Mouse (Mus musculus) ZHBTc4 (cell line): ENCODE results near the gene Mast4.
"Not testable (repeated sequence)": the region's sequence is repeated elsewhere in the genome, so short reads cannot be mapped to it uniquely, and the experiment has no call there.

Experiments used
- DNase-seq: peaks from one replicate; pipeline ENCODE4 v3.0.0-alpha.2; 2011; ENCODE audit warnings: low read depth, low spot score

Mast4 gene

DNA sequence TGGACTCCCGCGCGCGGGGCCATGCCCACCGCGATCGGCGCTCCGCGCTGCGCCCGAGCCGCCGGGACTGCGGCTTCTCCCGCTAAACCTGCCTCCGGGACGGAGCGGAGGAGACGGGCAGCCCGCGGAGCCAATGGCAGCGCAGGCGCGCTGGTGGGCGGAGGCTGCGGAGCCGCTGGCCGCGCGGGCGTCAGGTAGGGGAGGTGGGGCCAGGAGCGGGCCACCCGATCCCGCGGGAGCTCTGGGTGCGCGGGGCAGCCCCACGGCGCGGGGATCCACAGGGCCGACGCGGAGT, at the start of gene Mast4:
Mast4 (minus strand) TSS at position 106 of the 295 bp plus-strand sequence.
- peak; percentile 93 for DNase-seq

DNA sequence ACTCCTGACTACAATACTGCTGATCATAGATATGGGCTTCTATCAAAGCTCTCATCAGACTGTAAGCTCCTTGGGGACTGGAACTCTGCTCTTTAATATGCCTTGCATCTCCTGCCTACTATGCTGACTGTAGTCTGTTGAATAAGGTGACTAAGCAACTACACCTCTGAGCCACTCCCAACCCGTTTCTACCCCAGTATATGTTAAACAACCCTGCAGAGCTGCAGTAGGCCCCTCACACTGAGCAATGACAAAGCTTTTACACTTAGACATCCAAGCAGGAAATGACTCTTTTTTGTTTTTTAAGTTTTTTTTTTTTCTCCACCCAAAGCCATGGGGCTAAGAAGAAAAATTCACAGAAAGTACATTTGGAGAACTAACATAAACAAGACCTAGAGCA, 40.2 kb upstream of the Mast4 start:
- peak; percentile 18 for DNase-seq

DNA sequence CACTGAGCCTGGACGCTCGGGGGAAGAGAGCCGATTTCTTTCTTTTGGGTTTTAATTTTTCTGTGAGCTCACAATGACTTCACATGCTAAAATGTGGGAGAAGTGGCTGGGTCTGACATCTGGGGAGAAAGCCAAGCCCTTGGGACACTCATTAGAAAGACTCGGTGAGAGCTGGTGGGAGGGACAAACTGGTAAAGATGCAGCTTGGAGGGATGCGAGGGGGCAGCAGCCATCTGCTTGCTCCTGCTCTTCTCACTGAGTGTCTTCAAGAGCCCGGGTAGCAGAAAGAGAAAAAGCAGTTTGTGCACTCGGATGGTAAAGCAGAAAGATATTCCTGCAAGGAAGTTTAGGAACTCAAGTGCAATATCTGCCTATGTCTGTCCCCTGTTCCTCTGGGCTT, 34.9 kb upstream of the Mast4 start:
- no peak for DNase-seq

DNA sequence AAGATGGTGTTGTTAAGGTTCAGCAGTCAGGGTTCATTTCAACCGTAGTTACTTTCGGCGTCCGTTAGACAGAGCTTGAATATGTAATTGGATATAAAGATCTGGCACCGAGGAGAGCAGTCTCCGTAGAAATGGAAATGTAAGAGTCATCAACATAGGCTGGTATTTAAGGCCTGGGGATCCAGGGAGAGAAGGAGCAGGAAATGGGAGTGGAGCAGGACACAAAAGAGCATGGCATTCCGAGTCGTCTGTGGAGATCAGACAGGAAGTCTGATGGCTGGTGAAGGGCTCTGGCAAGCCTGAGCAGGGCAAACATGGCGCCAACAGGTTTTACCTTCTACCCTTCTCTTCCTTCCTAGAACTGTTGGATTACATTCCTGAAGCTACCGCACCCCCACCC, 28.9 kb upstream of the Mast4 start:
- DNase-seq = peak; percentile 74

DNA sequence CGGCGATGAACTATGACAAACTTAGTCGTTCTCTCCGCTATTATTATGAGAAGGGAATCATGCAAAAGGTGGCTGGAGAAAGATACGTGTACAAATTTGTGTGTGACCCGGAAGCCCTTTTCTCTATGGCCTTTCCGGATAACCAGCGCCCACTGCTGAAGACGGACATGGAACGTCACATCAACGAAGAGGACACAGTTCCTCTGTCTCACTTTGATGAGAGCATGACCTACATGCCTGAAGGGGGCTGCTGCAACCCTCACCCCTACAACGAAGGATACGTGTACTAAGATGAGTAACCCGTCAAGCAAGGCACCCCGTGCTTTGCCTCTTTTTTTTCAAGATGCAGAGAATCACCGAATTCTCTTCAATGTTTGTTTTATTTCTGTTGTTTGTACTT, 23.1 kb upstream of the Mast4 start:
- DNase-seq = not testable (repeated sequence)

DNA sequence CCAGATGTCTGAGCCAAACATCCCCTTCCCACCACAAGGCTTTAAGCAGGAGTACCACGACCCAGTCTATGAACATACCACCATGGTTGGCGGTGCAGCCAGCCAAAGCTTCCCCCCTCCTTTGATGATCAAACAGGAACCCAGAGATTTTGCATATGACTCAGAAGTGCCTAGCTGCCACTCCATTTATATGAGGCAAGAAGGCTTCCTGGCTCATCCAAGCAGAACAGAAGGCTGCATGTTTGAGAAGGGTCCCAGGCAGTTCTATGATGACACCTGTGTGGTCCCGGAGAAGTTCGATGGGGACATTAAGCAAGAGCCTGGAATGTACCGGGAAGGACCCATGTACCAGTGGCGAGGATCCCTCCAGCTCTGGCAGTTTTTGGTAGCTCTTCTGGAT, 22.6 kb upstream of the Mast4 start:
- DNase-seq = not testable (repeated sequence)

DNA sequence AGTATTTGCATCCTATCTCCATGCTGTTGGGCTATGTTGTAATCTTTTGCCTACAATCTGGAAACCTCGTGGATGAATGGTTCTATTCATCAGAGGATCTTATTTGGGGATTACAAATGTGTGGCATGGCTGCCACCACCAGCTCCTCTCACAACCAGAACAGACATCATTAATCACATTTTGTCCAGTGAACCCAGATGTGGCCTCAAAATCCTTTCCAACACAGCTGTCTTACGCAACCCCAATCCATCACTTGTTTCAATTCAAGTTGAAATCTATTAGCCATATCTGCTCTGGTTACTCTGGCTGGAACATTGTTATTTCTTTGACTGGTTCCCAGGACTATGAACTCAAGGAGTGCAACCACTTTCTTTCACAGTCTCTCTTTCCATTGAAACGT, 20.4 kb upstream of the Mast4 start:
- DNase-seq = no peak

DNA sequence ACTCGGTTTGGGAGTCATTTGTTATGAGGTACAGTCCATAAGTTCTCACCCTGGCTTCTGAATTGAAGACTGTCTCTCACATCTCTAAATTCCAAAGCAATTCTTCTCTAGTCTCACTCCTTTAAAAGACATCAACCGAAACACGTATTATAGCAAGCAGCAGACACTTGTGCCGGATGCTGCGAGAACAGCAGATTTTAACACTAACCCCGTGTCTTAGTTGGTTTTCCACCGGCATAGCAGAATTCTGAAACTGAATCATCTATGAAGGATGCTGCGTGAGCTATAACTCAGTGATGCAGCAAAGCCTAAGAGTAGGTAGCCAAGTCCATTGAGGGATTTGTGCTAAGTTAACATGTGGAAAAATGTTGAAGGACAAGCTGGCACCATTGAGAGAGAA, 10.5 kb upstream of the Mast4 start:
- DNase-seq = no peak

DNA sequence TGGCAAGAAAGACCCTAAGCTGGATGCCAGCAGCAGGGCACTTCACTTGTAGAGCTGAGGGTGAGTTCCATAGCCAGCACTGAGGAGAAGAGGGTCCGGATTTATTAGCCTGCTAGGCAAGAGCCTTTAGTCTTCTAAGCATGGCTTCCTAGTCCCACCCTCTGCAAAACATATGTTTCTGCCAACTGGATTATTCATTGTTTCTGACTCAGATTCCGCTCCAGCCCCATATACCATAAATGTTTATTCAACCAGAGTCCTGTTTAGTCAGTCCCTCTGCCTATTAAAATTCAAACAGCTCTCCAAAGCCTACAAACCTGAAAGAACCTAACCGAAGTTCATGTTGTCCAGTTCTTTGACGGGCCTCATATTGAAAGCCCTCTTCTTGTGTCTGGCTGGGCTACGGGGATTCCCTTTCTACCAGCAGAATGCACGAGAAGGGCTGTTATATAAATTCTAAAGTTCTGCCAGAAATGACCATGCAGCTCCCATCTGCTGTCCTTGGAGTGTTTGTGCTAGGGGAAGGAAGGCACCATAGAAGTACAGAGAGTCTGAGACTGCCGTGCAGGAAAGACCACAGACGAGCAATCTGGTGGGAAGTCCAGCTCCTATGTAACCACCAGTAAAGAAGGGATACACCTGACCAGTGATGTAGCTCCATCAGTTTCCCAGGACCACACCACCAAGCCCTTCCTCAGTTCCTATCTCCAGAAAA, 9.9 kb upstream of the Mast4 start:
- DNase-seq = no peak

DNA sequence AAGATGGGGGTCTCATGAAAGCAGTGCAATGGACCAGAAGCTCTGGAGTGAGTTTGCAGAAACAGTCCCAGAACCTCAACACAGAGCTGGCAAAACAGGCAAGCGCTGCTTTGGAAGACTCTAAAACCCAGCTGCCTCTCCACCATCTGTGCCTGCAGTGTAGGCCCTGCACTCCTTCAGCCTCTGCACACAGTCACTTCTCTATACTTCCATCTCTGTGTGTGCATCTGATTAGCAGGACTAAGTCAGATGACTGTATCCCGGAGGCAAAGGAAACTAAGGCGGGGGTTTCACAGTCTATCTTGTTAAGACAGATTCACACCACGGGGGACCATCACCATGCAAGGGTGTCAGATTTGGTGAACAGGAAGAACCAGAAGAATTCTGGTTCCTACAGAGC, 6.7 kb upstream of the Mast4 start:
- DNase-seq = no peak

DNA sequence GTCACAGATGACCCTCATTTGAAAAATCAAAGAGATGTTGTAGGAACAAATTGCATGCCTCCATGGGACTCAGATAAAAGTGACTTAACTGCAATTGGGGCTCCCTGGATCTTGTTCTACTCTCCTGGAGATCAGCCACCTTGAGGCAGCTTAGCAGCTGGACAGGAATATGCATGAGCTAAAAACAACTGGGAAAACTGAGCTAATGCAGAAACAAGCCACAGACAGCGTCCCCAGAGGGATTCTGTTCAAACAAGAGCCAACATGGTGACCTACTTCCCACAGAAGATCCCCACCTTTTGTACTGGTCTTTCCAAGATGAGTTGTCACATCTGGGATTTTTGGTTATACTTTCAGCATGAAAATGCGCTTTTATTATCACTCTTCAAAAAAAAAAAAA, 4.3 kb upstream of the Mast4 start:
- no peak for DNase-seq

DNA sequence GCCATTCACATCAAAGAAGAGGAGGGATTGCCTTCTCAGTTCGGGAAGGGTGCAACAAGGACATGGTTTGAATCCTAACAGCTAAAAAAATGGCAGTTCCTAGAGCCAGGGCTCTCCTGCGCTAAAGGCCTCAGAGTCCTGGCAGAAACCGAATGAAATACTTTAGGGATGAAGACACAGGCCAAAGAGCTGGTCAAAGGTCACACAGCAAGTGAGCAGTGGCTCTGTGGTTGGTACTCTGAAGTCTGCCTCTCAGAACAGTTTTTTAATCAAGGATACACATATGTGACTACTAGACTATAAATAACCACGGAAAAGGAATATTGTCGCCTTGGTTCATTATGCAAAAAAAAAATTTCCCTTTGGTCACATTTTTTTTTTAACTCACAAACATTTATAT, 1.9 kb upstream of the Mast4 start:
- DNase-seq = no peak

DNA sequence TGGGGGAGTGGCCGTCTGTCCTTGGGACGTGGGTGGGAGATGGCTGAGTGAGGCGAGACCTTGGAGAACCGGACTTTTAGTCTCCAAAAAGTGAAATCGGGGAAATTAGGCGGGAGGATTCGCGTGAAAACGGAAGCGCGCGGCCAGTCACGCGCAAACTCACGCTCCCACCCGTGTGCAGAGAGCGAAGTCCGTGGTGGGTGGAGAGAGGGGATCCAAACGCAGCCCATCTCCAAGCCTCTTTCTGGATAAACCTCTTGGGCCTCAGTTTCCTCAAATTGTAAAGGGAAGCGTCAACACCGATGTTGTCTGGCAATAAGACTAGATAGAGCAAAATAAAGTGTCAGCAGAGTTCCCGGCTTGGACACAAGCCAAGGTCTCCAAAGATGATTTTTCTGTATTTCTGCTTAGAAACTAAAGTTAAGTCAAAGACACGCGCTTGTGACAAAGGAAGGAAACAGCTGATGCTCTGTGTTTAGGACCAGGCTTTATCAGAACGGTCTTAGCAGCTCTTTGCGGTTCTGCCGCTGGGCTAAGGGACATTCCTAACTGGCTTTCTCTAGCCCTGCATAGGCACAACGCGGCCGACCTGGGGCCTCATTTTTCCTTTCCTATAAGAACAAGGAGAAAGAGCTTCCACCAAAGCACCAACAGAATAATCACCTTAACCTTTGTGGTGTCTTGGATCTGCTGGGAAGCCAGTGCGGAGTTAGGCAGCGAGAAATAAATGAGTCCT, 594 bp upstream of the Mast4 start:
- DNase-seq = peak; percentile 36

DNA sequence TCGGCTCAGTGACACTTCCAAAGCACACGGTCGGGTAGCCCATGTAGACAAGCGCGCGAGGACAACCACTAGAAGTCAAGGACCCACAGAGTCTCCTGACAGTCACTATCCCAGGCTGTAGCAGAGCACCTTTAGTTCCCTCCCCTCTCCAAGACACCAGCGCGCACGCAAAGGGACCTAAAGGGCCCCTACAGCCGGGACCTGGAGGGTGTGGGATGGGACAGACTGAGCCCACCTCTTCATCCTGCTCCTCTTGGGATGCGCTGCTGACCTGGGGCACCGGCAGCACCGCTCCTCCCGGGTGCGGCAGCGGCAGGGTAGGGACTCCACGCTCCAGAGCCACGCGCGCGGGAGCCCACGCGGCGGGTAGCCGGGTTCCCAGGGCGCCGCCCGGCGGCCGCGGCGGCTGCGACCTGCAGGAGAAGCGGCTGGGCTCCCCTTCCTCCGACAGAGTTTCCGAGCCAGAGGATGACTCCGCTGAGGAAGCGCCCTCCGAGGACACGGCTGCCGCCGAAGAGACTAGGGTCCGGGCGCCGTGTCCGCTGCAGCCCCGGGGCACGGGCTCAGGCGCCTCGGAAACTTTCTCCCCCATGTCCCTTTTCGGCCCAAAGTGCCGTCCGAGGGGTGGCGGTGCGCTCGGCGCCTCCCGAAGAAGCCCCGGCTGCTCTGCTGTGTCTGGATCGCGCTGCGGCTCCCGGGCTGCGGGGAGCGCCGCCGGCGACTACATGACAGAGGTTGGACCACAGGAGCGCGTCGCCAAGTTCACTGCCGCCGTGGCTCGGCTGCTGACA, 501 bp downstream of the Mast4 start:
- DNase-seq = peak; percentile 65

DNA sequence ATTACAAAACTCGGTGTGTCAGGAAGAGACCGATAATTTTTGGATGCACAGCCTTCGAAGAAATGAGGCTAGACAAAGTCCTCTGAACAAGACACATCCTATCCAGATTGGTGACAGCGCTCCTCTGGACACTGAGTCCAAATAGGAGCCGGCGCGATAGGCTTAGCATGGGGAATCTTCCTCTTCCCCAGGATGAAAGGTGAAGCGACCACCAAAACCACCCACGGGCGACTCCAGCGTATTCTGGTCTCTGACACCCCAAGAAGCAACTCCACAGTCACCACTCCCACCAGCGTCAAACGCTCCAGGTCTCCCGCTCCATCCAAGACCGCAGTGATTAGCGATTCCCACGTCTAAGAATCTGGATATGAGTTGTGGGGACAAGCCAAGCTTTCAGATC, 1.1 kb downstream of the Mast4 start:
- no peak for DNase-seq

DNA sequence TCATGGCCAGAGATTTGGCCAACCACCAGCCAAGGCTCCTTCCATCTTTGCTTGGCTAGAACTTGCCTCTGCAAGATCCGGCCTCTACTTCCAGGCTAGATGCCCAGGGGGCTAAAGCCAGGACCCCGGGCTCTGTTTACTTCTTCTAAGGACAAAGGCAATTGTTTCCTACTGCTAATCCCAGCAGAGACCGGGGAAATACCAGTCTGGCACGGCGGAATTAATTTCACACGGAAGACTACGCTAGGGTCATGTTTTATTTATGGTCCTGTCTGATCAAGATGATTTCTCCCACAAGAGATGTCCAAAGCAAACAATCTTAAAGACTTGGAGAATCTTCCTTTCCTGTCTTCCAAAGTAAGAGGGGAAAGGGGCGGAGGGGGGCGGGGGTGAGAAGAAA, 1.6 kb downstream of the Mast4 start:
- no peak for DNase-seq

DNA sequence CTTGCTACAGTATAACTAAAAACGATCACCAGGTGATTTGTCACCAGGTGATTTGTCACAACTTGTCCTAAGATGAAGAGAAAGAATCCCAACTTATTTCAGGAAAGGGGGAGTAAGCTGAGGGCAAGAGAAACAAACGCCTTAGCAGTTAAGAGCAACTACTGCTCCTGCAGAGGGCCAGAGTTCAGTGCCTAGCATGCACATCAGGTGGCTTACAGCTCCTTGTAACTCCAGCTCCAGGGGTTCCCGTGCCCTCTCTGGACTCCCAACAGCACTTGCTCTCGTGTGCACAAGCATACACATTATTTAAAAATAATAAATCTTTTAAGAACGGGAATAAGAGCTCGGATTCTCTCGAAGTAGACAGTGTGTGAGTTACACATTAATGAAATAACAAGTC, 3.2 kb downstream of the Mast4 start:
- DNase-seq = no peak

DNA sequence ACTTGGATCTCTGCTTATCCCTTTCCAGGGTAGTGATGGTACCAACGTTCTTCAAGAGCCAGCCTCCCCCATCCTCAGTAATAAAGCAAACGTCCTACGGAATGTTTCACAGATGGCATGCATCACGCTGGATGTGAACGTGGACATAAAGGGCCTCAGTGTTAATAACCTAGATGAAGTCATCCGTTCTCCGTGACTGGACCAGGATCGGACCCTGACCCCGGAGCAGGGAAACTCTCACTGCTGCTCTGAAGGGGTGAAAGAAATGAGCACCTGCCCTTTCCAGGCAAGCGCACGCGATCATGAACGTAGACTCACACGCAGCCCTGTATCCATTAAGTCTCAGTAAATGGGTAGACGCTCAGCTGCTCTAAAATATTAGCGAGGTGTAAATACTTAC, 6.0 kb downstream of the Mast4 start:
- DNase-seq = no peak

DNA sequence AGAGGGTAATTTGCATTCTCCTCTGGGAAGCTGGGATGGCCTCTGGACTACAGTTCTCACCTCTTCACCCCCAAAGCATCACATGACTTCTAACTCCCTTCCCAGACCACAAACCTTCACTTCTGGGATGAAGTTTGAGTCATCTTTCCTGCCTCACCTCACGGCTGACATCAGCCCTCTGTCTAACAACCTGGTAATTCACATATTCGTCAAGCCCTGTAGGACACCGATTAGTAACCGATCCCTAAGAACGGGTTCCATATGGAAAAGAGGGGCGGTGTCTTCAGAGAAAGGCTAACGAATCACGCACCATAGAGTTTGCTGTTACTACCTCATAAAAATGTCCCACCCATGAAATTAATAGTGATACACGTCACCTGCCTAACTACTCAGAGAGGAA, 6.5 kb downstream of the Mast4 start:
- DNase-seq = no peak

DNA sequence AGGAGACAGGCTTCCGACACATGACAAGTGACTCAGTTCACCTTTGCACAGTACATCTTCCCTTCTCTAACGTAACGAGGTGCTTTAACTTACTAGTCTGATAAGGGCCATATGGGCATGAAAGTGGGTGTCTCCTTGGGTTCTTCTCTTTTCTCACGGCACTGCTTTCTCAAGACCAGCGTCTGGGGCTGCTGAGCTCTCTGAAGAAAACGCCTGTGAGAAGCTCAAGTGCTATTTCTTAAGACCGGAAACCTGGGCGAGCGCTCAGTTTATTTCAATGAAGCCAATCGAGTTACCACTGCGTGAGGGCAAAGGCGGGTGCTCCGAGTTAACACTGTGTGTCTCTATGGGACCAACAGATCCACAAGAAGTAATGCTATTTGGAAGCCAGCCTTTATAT, 8.1 kb downstream of the Mast4 start:
- DNase-seq = no peak

DNA sequence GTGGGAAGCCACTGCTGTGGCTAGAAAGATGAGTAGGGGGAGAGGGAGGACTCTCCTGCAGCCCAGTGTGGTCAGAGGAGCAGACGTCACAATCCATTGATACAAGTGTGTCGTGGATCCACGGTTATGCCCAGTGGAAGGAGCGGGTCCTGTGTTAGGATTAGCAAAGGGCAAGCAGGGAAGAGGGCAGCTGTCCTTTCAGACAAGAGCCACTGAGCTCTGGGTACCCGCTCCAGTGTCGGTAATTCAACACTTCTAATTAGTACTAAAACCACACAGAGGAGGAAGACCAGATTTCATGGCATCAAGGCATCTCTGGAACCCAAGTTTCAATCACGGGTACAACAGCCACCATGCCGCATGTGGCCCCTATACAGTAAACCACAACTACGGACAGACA, 14.4 kb downstream of the Mast4 start:
- no peak for DNase-seq

DNA sequence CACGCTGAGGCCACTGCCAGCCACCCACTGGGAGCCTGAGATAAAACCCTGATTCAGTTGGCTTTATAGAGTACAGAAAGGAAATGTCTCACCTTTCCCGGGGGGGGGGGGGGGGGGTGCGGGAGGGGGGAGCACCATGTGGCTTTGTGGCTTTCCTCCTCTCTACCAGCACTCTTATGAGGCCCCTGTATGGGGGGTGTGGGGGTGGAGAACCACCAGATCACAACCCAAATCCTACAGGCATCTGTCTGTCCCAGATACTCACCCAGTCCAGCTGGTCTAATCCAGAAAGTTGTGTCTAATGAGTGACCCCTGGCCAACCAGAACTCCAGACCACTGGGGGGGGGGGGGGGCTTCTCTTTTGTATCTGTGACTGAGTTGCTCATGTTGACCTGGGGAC, 15.0 kb downstream of the Mast4 start:
- no peak for DNase-seq
